Mouse (Mus musculus) midbrain, postnatal 0 days (tissue): ENCODE measurements at regions not wholly inside any gene's neighbourhood (a gene's known extent, or its start where the extent isn't known, plus 50 kb on each side); places are given as distances from the start of the nearest gene placed in this dataset.

Experiments used
- ATAC-seq: fragments of 200-750 bp; cut with Nextera tagmentation; 2 replicates; pipeline ENCODE4 v1.8.0; 2017; ENCODE audit warnings: moderate number of reproducible peaks, mild to moderate bottlenecking, moderate TSS enrichment, moderate library complexity; ENCODE audit not compliant: low FRiP score
- DNase-seq: peaks from one replicate; pipeline ENCODE4 v3.0.0-alpha.2; 2015; ENCODE audit warnings: low spot score
- H3K27ac ChIP-seq: fragments of 300-500 bp; sonication (generic); 2 replicates; pipeline ENCODE4 v1.5.1; 2014; ENCODE audit warnings: low read depth, mild to moderate bottlenecking, low read length, mixed read lengths
- H3K27me3 ChIP-seq: fragments of 300-500 bp; sonication (generic); 2 replicates; pipeline ENCODE4 v1.6.1; 2014; ENCODE audit warnings: low read length, control low read depth, mixed read lengths; ENCODE audit not compliant: insufficient read depth
- H3K36me3 ChIP-seq: fragments of 300-500 bp; sonication (generic); 2 replicates; pipeline ENCODE4 v1.6.1; 2014; ENCODE audit warnings: low read length, control low read depth, mixed read lengths; ENCODE audit not compliant: insufficient read depth
- H3K4me1 ChIP-seq: fragments of 300-500 bp; sonication (generic); 2 replicates; pipeline ENCODE4 v1.6.1; 2014; ENCODE audit warnings: mild to moderate bottlenecking, control low read depth, antibody characterized with exemption, low read length, mixed read lengths; ENCODE audit not compliant: insufficient read depth
- H3K4me2 ChIP-seq: fragments of 300-500 bp; sonication (generic); 2 replicates; pipeline ENCODE4 v1.6.1; 2014; ENCODE audit warnings: low read depth, mild to moderate bottlenecking, low read length, mixed read lengths; ENCODE audit not compliant: poor library complexity, severe bottlenecking
- H3K4me3 ChIP-seq: fragments of 300-500 bp; sonication (generic); 2 replicates; pipeline ENCODE4 v1.5.1; 2014; ENCODE audit warnings: low read depth, mild to moderate bottlenecking, low read length, moderate library complexity
- H3K9ac ChIP-seq: fragments of 300-500 bp; sonication (generic); replicated peaks from 2 replicates; pipeline ENCODE4 v1.6.1; 2014; ENCODE audit warnings: mild to moderate bottlenecking, low read length, moderate library complexity, mixed read lengths; ENCODE audit not compliant: poor library complexity, severe bottlenecking
- H3K9me3 ChIP-seq: fragments of 300-500 bp; sonication (generic); 2 replicates; pipeline ENCODE4 v1.6.1; 2016; ENCODE audit warnings: low read length, control low read depth
- CTCF ChIP-seq: IDR thresholded peaks from 2 replicates; pipeline ENCODE4 v1.5.1; 2016; ENCODE audit warnings: antibody characterized with exemption, mild to moderate bottlenecking
- WGBS: fragments of 180-500 bp; shearing (Covaris S2); extraction: QIAGEN DNeasy Blood & Tissue Kit; methylation state at CpG from one replicate; pipeline ENCODE4 v1.1.7; 2014; 5-methylcytosine and 5-hydroxymethylcytosine counted together

GRCm38 (mm10) chr1:71899128-71899527 lies 246.1 kb upstream of the Fn1 start:
- H3K9me3 ChIP-seq = no peaks in the 10 kb centered on the region
- H3K4me1 ChIP-seq = 0 out of 2 replicates have a peak, but pooled peaks cover 3% of the 10 kb centered on the region
- no peaks in the 10 kb centered on the region for H3K36me3 ChIP-seq
- ATAC-seq (no peak), DNase-seq (no peak)
- H3K9ac ChIP-seq = no peak overlapping the region
- H3K27me3 ChIP-seq = no peaks in the 10 kb centered on the region
- no peak overlapping the region for H3K4me2 ChIP-seq
- H3K4me3 ChIP-seq = no peak overlapping the region
- 70% methylated on average over 8 of the region's 8 CpGs for WGBS
- TF ChIP-seq CTCF = no peak
- no peak overlapping the region for H3K27ac ChIP-seq

GRCm38 (mm10) chr1:71898198-71898597 lies 245.2 kb upstream of the Fn1 start:
- no peak for ATAC-seq
- H3K4me1 ChIP-seq = 0 out of 2 replicates have a peak, but pooled peaks cover 3% of the 10 kb centered on the region
- WGBS = 75% methylated on average over 6 of the region's 6 CpGs
- no peak overlapping the region for H3K4me3 ChIP-seq
- H3K27me3 ChIP-seq = no peaks in the 10 kb centered on the region
- DNase-seq = no peak
- H3K9me3 ChIP-seq = no peaks in the 10 kb centered on the region
- H3K36me3 ChIP-seq = no peaks in the 10 kb centered on the region
- H3K4me2 ChIP-seq = no peak overlapping the region
- H3K27ac ChIP-seq = no peak overlapping the region
- H3K9ac ChIP-seq = no peak overlapping the region
- TF ChIP-seq CTCF = no peak

GRCm38 (mm10) chr1:71897464-71898051 lies 244.6 kb upstream of the Fn1 start:
- Histone ChIP-seq H3K27ac (no peak overlapping the region), H3K4me1 (0 out of 2 replicates have a peak, but pooled peaks cover 3% of the 10 kb centered on the region), H3K36me3 (no peaks in the 10 kb centered on the region), H3K9me3 (no peaks in the 10 kb centered on the region), H3K9ac (no peak overlapping the region), H3K4me3 (no peak overlapping the region), H3K4me2 (no peak overlapping the region), H3K27me3 (no peaks in the 10 kb centered on the region)
- WGBS = 65% methylated on average over 8 of the region's 8 CpGs
- no peak for ATAC-seq
- TF ChIP-seq CTCF = no peak
- DNase-seq = peak; percentile 68

GRCm38 (mm10) chr1:71896141-71896725 lies 243.2 kb upstream of the Fn1 start:
- Histone ChIP-seq H3K27me3 (no peaks in the 10 kb centered on the region), H3K9ac (no peak overlapping the region), H3K9me3 (no peaks in the 10 kb centered on the region), H3K4me2 (no peak overlapping the region), H3K4me1 (0 out of 2 replicates have a peak, but pooled peaks cover 3% of the 10 kb centered on the region), H3K36me3 (no peaks in the 10 kb centered on the region), H3K4me3 (no peak overlapping the region), H3K27ac (no peak overlapping the region)
- TF ChIP-seq CTCF = no peak
- ATAC-seq (no peak), DNase-seq (no peak)
- 65% methylated on average over 11 of the region's 11 CpGs for WGBS

GRCm38 (mm10) chr1:71893636-71894035 lies 240.6 kb upstream of the Fn1 start:
- 76% methylated on average over 5 of the region's 5 CpGs for WGBS
- Histone ChIP-seq H3K27me3 (no peaks in the 10 kb centered on the region), H3K27ac (no peak overlapping the region), H3K4me3 (no peak overlapping the region), H3K36me3 (no peaks in the 10 kb centered on the region), H3K9me3 (no peaks in the 10 kb centered on the region), H3K9ac (no peak overlapping the region), H3K4me2 (no peak overlapping the region), H3K4me1 (0 out of 2 replicates have a peak, but pooled peaks cover 3% of the 10 kb centered on the region)
- no peak for TF ChIP-seq CTCF
- no peak for DNase-seq
- ATAC-seq = no peak

- H3K4me2 ChIP-seq = no peak overlapping the region
- H3K9ac ChIP-seq = no peak overlapping the region
- WGBS = 90% methylated on average over 3 of the region's 3 CpGs
- H3K4me1 ChIP-seq = no peaks in the 10 kb centered on the region
- no peaks in the 10 kb centered on the region for H3K27me3 ChIP-seq
- no peak overlapping the region for H3K27ac ChIP-seq
- no peak overlapping the region for H3K4me3 ChIP-seq
- no peaks in the 10 kb centered on the region for H3K36me3 ChIP-seq
- no peaks in the 10 kb centered on the region for H3K9me3 ChIP-seq
- DNase-seq (no peak), ATAC-seq (no peak)
- no peak for TF ChIP-seq CTCF
These were observed 234.8 kb upstream of the Fn1 start for GRCm38 (mm10) chr1:71887809-71888208.
